Mouse (Mus musculus) myocyte (in vitro differentiated cells): ENCODE measurements at regions not wholly inside any gene's neighbourhood (a gene's known extent, or its start where the extent isn't known, plus 50 kb on each side); places are given as distances from the start of the nearest gene placed in this dataset.

Experiments
- H3K27me3 ChIP-seq: one replicate; pipeline ENCODE4 v1.6.1; 2011; ENCODE audit not compliant: control insufficient read depth, insufficient read depth, insufficient read length
- H3K36me3 ChIP-seq: one replicate; pipeline ENCODE4 v1.6.1; 2011; ENCODE audit not compliant: control insufficient read depth, insufficient read depth
- H3K4me2 ChIP-seq: one replicate; pipeline ENCODE4 v1.6.1; 2011; ENCODE audit warnings: low read depth, control low read depth
- H3K4me3 ChIP-seq: one replicate; pipeline ENCODE4 v1.5.1; 2011; ENCODE audit warnings: mild to moderate bottlenecking, control low read depth, moderate library complexity
- H3K79me2 ChIP-seq: one replicate; pipeline ENCODE4 v1.6.1; 2011; ENCODE audit not compliant: control insufficient read depth, insufficient read depth
- H3ac ChIP-seq: one replicate; pipeline ENCODE4 v1.6.1; 2011; ENCODE audit not compliant: control insufficient read depth, insufficient read length
- CEBPB ChIP-seq: IDR thresholded peaks from 2 replicates; pipeline ENCODE4 v1.6.1; 2011; ENCODE audit warnings: mild to moderate bottlenecking, moderate library complexity; ENCODE audit not compliant: poor library complexity, insufficient read depth, severe bottlenecking
- E2F4 ChIP-seq: IDR thresholded peaks from one replicate; pipeline ENCODE4 v1.6.1; 2011; ENCODE audit warnings: mild to moderate bottlenecking, control low read depth, moderate library complexity; ENCODE audit not compliant: insufficient read depth
- MAX ChIP-seq: IDR thresholded peaks from one replicate; pipeline ENCODE4 v1.6.1; 2011; ENCODE audit warnings: low read depth, mild to moderate bottlenecking, control low read depth
- MYOD1 ChIP-seq, 3 experiments: IDR thresholded peaks; one replicate each; pipeline ENCODE4 v1.6.1; 2011; ENCODE audit warnings: control low read depth in 2 of 3, low read depth in 2 of 3, mild to moderate bottlenecking in 2 of 3, moderate library complexity in 1 of 3; ENCODE audit not compliant: insufficient read length in 2 of 3, control insufficient read depth in 1 of 3
- MYOG ChIP-seq, 3 experiments: IDR thresholded peaks; one replicate each; pipeline ENCODE4 v1.6.1; 2011; ENCODE audit warnings: control low read depth in 2 of 3, low read depth in 2 of 3, mild to moderate bottlenecking in 2 of 3; ENCODE audit not compliant: insufficient read length in 2 of 3, control insufficient read depth in 1 of 3, insufficient read depth in 1 of 3
- POLR2A ChIP-seq: IDR thresholded peaks from one replicate; pipeline ENCODE4 v1.6.1; 2011; ENCODE audit warnings: low read depth, mild to moderate bottlenecking, control low read depth, moderate library complexity; ENCODE audit not compliant: insufficient read length
- POLR2AphosphoS2 ChIP-seq: IDR thresholded peaks from one replicate; pipeline ENCODE4 v1.6.1; 2011; ENCODE audit warnings: low read depth, control low read depth; ENCODE audit not compliant: insufficient read length
- REST ChIP-seq: IDR thresholded peaks from one replicate; pipeline ENCODE4 v1.6.1; 2011; ENCODE audit warnings: mild to moderate bottlenecking, control low read depth, moderate library complexity; ENCODE audit not compliant: insufficient read depth, insufficient read length
- SRF ChIP-seq: IDR thresholded peaks from one replicate; pipeline ENCODE4 v1.6.1; 2011; ENCODE audit warnings: low read depth; ENCODE audit not compliant: control insufficient read depth, insufficient read length
- TCF12 ChIP-seq: IDR thresholded peaks from one replicate; pipeline ENCODE4 v1.6.1; 2011; ENCODE audit warnings: mild to moderate bottlenecking, control low read depth; ENCODE audit not compliant: poor library complexity, insufficient read depth, severe bottlenecking
- TCF3 ChIP-seq: IDR thresholded peaks from one replicate; pipeline ENCODE4 v1.6.1; 2011; ENCODE audit warnings: low read depth, control low read depth; ENCODE audit not compliant: insufficient read length
- USF1 ChIP-seq: IDR thresholded peaks from one replicate; pipeline ENCODE4 v1.6.1; 2011; ENCODE audit warnings: low read depth, mild to moderate bottlenecking, control low read depth, moderate library complexity

DNA sequence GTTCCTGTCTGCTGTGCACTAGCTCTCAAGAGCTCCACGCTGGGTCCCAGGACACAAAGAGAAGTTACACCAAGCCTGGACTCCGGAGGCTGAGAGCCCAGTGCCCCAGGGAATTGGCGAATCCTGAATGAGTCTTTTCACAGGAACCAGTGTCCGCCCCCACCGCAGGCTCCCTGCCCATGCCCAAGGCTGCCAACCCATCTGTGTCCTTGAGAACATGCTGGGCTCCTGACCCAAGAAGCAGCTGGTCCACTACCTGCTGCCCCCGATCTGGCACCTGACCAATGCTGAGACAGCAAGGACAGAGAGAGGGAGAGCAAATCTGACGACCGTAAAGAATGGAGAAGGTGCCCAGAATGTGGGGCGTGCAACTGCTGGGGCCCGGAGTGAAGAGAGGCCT lies 85.2 kb upstream of the Cplx2 start:
- TF ChIP-seq SRF (no peak), POLR2AphosphoS2 (no peak), REST (no peak), POLR2A (no peak), USF1 (no peak), TCF12 (no peak), MYOD1 (IDR thresholded peaks at IDR 0.05; ENCODE audit: control insufficient read depth in 1 of 3, insufficient read length in 2 of 3, low read depth in 2 of 3) (no peak), CEBPB (no peak), MYOG (IDR thresholded peaks at IDR 0.05; ENCODE audit: control insufficient read depth in 1 of 3, insufficient read depth in 1 of 3, insufficient read length in 2 of 3, low read depth in 2 of 3) (no peak), MAX (no peak), TCF3 (no peak), E2F4 (no peak)
- Histone ChIP-seq H3ac (no peak overlapping the region), H3K4me2 (no peak overlapping the region), H3K4me3 (no peak overlapping the region), H3K27me3 (no peaks in the 10 kb centered on the region), H3K36me3 (no peaks in the 10 kb centered on the region), H3K79me2 (no peaks in the 10 kb centered on the region)

DNA sequence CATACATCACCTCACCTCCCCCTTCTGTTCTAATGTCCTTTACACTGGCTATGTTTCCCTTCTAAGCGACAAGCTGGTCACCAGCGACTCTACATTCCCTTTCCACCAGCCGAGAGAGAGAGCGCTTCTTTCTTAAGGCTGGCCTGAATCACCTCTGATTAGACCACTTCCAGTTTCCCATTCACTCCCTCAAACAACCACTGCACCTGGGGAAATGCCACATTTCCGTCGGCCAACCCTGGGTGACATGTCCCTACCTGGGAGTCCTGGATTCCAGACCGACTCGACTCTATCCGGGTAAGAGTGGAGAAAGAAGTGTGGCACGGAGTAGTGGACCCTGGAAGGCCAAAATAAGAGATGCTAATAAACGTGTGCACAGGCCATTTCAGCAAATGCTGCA lies 84.5 kb upstream of the Cplx2 start:
- no peak for TF ChIP-seq USF1
- TF ChIP-seq CEBPB, result no peak
- no peak for TF ChIP-seq MYOG (IDR thresholded peaks at IDR 0.05; ENCODE audit: control insufficient read depth in 1 of 3, insufficient read depth in 1 of 3, insufficient read length in 2 of 3, low read depth in 2 of 3)
- TF ChIP-seq REST, result no peak
- no peak for TF ChIP-seq MAX
- no peak for TF ChIP-seq POLR2AphosphoS2
- TF ChIP-seq TCF3, result no peak
- TF ChIP-seq TCF12, result no peak
- Histone ChIP-seq H3K4me3 (no peak overlapping the region), H3K4me2 (no peak overlapping the region), H3ac (no peak overlapping the region), H3K36me3 (no peaks in the 10 kb centered on the region), H3K27me3 (no peaks in the 10 kb centered on the region), H3K79me2 (no peaks in the 10 kb centered on the region)

DNA sequence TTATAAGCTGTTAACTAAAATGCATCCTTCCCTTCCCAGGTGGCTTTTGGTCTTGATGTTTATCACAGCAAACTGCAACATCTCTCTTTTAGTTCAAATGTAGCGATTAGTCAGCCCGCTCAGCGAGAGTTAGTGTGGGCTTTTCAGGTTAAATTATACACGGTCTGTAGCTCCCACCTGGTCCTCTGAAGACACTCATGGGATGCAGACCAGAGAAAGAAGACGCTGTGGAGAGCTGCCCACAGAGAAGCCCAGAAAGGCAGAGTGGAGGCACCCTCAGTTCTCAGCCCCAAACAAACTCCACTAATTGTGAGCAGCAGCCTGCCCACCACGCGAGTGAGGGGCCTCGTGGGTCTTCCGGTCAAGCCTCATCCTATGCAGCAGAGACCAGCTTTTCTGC lies 81.1 kb upstream of the Cplx2 start:
- TF ChIP-seq MAX, result no peak
- TF ChIP-seq POLR2AphosphoS2, result no peak
- no peak for TF ChIP-seq CEBPB
- TF ChIP-seq TCF3, result no peak
- no peak for TF ChIP-seq MYOD1 (IDR thresholded peaks at IDR 0.05; ENCODE audit: control insufficient read depth in 1 of 3, insufficient read length in 2 of 3, low read depth in 2 of 3)
- no peak for TF ChIP-seq SRF
- no peak for TF ChIP-seq TCF12
- TF ChIP-seq USF1, result no peak
- no peak for TF ChIP-seq MYOG (IDR thresholded peaks at IDR 0.05; ENCODE audit: control insufficient read depth in 1 of 3, insufficient read depth in 1 of 3, insufficient read length in 2 of 3, low read depth in 2 of 3)
- no peak for TF ChIP-seq E2F4
- no peak for TF ChIP-seq POLR2A
- no peak for TF ChIP-seq REST
- Histone ChIP-seq H3K27me3 (no peaks in the 10 kb centered on the region), H3ac (no peak overlapping the region), H3K36me3 (no peaks in the 10 kb centered on the region), H3K4me3 (no peak overlapping the region), H3K4me2 (no peak overlapping the region), H3K79me2 (no peaks in the 10 kb centered on the region)

DNA sequence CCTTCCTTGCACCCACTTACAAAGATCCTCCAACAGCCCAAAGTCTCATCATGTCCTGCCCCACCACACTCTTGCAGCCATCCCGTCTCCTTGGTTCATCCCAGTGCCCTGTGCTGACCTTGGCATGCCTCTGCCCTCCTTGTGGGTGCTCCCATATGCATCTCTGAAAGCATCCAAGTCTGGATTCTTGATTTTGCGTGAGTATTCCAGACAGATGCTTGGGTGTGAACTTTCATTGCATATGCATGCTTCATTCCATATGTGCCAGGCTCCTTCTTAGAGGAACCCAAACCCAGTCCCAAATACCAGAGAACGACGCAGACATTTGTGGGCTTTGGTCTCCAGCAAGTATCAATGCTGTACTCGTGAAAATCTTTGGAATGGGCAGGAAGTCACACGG lies 78.8 kb upstream of the Cplx2 start:
- no peak for TF ChIP-seq SRF
- no peak for TF ChIP-seq CEBPB
- TF ChIP-seq E2F4, result no peak
- no peak for TF ChIP-seq MYOD1 (IDR thresholded peaks at IDR 0.05; ENCODE audit: control insufficient read depth in 1 of 3, insufficient read length in 2 of 3, low read depth in 2 of 3)
- no peak for TF ChIP-seq MYOG (IDR thresholded peaks at IDR 0.05; ENCODE audit: control insufficient read depth in 1 of 3, insufficient read depth in 1 of 3, insufficient read length in 2 of 3, low read depth in 2 of 3)
- no peak for TF ChIP-seq MAX
- TF ChIP-seq TCF12, result no peak
- no peak for TF ChIP-seq REST
- Histone ChIP-seq H3K4me3 (no peak overlapping the region), H3ac (no peak overlapping the region), H3K27me3 (no peaks in the 10 kb centered on the region), H3K36me3 (no peaks in the 10 kb centered on the region), H3K79me2 (no peaks in the 10 kb centered on the region), H3K4me2 (no peak overlapping the region)

DNA sequence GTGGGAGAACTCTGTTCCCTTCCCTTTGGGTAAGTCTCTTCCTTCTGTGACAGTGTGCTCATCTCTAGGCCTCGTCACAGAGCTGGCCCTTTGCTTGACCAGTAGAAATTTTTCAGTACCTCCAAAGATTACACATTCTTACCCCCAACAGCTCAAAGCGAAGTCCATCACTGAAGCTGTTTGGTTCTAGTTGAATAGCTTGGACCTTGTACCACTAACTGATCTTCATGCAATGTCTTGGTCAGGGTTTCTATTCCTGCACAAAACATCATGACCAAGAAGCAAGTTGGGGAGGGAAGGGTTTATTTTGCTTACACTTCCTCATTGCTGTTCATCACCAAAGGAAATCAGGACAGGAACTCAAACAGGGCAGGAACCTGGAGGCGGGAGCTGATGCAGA lies 78.1 kb upstream of the Cplx2 start:
- Histone ChIP-seq H3K4me2 (no peak overlapping the region), H3K36me3 (no peaks in the 10 kb centered on the region), H3K27me3 (no peaks in the 10 kb centered on the region), H3ac (no peak overlapping the region), H3K79me2 (no peaks in the 10 kb centered on the region), H3K4me3 (no peak overlapping the region)
- no peak for TF ChIP-seq MYOD1 (IDR thresholded peaks at IDR 0.05; ENCODE audit: control insufficient read depth in 1 of 3, insufficient read length in 2 of 3, low read depth in 2 of 3)
- TF ChIP-seq USF1, result no peak
- no peak for TF ChIP-seq POLR2AphosphoS2
- no peak for TF ChIP-seq SRF
- TF ChIP-seq CEBPB, result no peak
- no peak for TF ChIP-seq E2F4
- no peak for TF ChIP-seq TCF12
- TF ChIP-seq MAX, result no peak
- TF ChIP-seq REST, result no peak
- TF ChIP-seq POLR2A, result no peak
- TF ChIP-seq TCF3, result no peak
- TF ChIP-seq MYOG (IDR thresholded peaks at IDR 0.05; ENCODE audit: control insufficient read depth in 1 of 3, insufficient read depth in 1 of 3, insufficient read length in 2 of 3, low read depth in 2 of 3), result no peak
